Mouse (Mus musculus) heart, adult 2 months (tissue): ENCODE data around the gene Erc1.

Source experiments
- CTCF ChIP-seq: fragments of 200-600 bp; IDR thresholded peaks from 2 replicates; pipeline ENCODE4 v1.8.1; 2022; ENCODE audit warnings: antibody characterized with exemption, mild to moderate bottlenecking, moderate library complexity
- POLR2A ChIP-seq: fragments of 200-500 bp; IDR thresholded peaks from 2 replicates; pipeline ENCODE4 v1.6.1; 2011; ENCODE audit warnings: mild to moderate bottlenecking, low read depth, low read length, control low read depth; ENCODE audit not compliant: insufficient read depth

DNA sequence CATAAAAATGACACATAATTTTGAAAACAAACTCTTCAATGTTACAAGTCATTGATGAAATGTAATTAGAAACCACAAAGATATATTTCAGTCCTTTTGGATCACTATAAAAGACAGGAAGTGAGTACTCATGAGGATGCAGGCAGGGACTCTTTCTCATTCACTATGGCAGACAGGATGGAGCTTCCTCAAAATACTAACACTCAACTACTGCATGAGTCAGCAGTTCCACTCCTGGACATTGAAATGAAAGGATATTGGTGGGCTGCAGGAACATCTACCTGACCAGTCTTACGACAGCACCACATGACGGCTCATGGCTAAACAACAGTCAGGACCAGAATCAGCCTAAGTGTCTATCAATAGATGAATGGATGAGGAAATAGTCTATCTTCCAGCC, 132.7 kb downstream of the Erc1 start:
- no peak for TF ChIP-seq POLR2A
- no peak for TF ChIP-seq CTCF
